Mouse (Mus musculus) embryonic facial prominence, embryonic 13.5 days (tissue): ENCODE measurements around the gene Tubb4b. TPM values are rescaled to one million over a fixed set of nuclear protein-coding genes. Genes with fewer than 3 reads are reported as not detected.
"Not testable (repeated sequence)": the region's sequence is repeated elsewhere in the genome, so short reads cannot be mapped to it uniquely, and the experiment has no call there.

Source experiments
- ATAC-seq: fragments of 200-750 bp; cut with Nextera tagmentation; 2 replicates; pipeline ENCODE4 v1.8.0; 2017; ENCODE audit warnings: low read depth; ENCODE audit not compliant: insufficient number of reproducible peaks, insufficient read depth, low FRiP score, low TSS enrichment
- H3K27ac ChIP-seq: fragments of 300-500 bp; sonication (generic); 2 replicates; pipeline ENCODE4 v1.5.1; 2015; ENCODE audit warnings: moderate library complexity, mild to moderate bottlenecking, inconsistent platforms
- H3K27me3 ChIP-seq: fragments of 300-500 bp; sonication (generic); 2 replicates; pipeline ENCODE4 v1.6.1; 2015; ENCODE audit warnings: mild to moderate bottlenecking, inconsistent platforms
- H3K36me3 ChIP-seq: fragments of 300-500 bp; sonication (generic); 2 replicates; pipeline ENCODE4 v1.6.1; 2015; ENCODE audit warnings: mild to moderate bottlenecking, inconsistent platforms
- H3K4me1 ChIP-seq: fragments of 300-500 bp; sonication (generic); 2 replicates; pipeline ENCODE4 v1.6.1; 2015; ENCODE audit warnings: inconsistent platforms
- H3K4me2 ChIP-seq: fragments of 300-500 bp; sonication (generic); 2 replicates; pipeline ENCODE4 v1.6.1; 2015; ENCODE audit warnings: moderate library complexity, mild to moderate bottlenecking, inconsistent platforms
- H3K4me3 ChIP-seq: fragments of 300-500 bp; sonication (generic); 2 replicates; pipeline ENCODE4 v1.5.1; 2015; ENCODE audit warnings: mild to moderate bottlenecking, inconsistent platforms
- H3K9ac ChIP-seq: fragments of 300-500 bp; sonication (generic); 2 replicates; pipeline ENCODE4 v1.6.1; 2015; ENCODE audit warnings: mild to moderate bottlenecking, inconsistent platforms
- H3K9me3 ChIP-seq: fragments of 300-500 bp; sonication (generic); 2 replicates; pipeline ENCODE4 v1.6.1; 2016; ENCODE audit warnings: inconsistent platforms
- WGBS: fragments of 180-500 bp; shearing (Covaris S2); methylation state at CpG from one replicate; pipeline ENCODE4 v1.1.7; 2015; ENCODE audit warnings: mixed read lengths; 5-methylcytosine and 5-hydroxymethylcytosine counted together
- polyA plus RNA-seq: library from polyadenylated mRNA; unstranded; fragments of >200 nt; fragmentation: Nextera tagmentation; extraction: Ambion mirVana; gene quantifications from 2 replicates; pipeline ENCODE4 v1.2.1, GENCODE M21; 2015

Tubb4b gene
- polyA plus RNA-seq, 1 experiment from 2014 or later = 438 TPM

DNA sequence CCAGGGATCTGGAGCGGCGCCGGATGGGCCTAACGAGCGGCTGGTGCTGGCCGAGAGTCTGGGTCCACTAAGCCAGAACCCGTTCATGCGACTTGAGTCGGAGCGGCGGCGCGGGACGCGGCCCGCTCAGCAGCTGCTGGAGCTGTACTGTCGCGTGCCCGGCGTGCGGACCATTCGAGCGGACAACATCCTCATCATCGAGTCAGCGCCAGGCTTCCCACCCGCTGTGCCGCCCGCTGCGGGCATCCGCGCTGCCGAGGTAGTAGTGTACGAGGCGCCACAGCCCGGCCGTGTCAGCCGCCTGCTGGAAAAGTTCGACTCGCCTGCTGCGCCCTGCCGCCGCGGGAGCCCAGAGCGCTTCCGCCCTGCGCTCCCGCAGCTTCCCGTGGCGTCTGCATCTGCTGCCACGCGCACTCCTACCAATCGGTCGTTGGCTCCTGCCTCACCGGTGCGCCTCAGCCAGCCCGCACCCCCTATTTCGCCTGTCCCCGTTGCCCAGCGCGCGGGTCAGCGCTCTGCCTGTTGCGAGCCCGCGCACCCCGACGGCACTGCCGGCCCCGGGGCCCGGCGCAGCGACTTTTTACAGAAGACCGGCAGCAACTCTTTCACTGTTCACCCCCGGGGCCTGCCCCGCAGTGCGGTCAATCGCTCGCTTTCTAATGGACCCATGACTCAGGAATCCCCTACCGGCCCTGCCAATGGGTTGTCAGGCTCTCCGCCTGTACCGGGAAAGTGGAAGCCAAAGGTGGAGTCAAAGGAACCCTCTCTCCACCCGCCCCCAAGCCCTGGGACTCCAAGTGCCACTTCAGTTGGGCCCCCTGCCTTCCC is 38.5 kb upstream of the Tubb4b start:
- ATAC-seq = no peak; the same call in 1 of the 2 replicates

DNA sequence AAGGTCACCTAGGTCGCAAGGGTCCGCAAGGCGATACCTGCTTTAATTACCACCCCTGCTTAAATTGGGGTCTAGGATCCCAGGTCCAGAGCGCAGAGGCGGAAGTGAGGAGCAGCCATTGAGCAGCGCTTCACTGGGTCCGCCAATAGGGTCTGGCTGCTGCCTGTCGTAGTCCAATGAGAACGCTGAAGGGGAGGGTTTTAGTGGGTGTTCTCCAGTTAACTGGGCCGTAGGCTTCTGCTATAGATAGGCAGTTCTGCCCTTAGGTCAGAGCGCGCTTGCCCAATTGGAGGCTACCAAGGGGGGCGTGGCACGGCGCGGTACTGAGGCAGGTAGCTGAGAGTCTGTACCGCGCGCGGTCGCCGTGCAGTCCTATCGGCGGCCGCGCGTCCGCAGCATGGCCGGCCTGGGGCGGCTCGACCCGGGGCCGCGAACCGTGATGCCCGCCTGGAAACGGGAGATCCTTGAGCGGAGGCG is 37.8 kb upstream of the Tubb4b start, which contains the start of gene Tprn:
Tprn (plus strand) TSS at position 328 of the 477 bp plus-strand sequence.
- peak; percentile 98 for ATAC-seq
- peak within 1 kb of the TSS; percentile 99 for H3K4me2 ChIP-seq
- peak within 1 kb of the TSS; percentile 77 for H3K9ac ChIP-seq
- no peak within 1 kb of the TSS; the same call in 1 of the 2 replicates for H3K27ac ChIP-seq
- 0 out of 2 replicates have a peak, but pooled peaks cover 3% of the 10 kb centered on the region for H3K36me3 ChIP-seq
- H3K9me3 ChIP-seq = no peaks in the 10 kb centered on the region
- WGBS = under 1% methylated on average over 39 of the region's 39 CpGs
- H3K4me3 ChIP-seq = peak within 1 kb of the TSS; percentile 79
- peaks cover 40% of the 10 kb centered on the region for H3K4me1 ChIP-seq
- peaks cover 21% of the 10 kb centered on the region for H3K27me3 ChIP-seq

More for the DNA sequence above, 38.5 kb upstream of the Tubb4b start:
- no peaks in the 10 kb centered on the region for H3K9me3 ChIP-seq
- no peak overlapping the region; the same call in 1 of the 2 replicates for H3K27ac ChIP-seq
- peaks cover 40% of the 10 kb centered on the region for H3K4me1 ChIP-seq
- peak overlapping the region; percentile 79 for H3K4me3 ChIP-seq
- peaks cover 21% of the 10 kb centered on the region for H3K27me3 ChIP-seq
- peak overlapping the region; percentile 99 for H3K4me2 ChIP-seq
- 0 out of 2 replicates have a peak, but pooled peaks cover 10% of the 10 kb centered on the region for H3K36me3 ChIP-seq
- WGBS = under 1% methylated on average over 82 of the region's 82 CpGs
- peak overlapping the region; percentile 77 for H3K9ac ChIP-seq

DNA sequence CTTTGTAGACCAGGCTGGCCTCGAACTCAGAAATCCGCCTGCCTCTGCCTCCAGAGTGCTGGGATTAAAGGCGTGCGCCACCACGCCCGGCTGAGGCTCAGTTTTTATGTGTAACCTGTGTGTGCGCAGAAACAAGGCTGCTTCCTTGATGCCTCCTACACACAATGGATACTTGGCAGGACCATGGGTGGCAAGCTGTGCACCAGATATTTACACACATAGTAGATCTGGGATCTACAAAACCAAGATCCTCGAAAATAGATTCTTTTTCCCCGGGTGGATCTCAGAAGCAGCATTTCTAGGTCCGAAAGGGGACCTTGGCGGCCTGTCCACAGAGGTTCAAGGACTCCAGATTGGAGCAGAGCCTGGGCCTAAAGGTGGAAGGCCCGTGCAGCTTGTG is 37.4 kb upstream of the Tubb4b start:
- no peak overlapping the region for H3K27ac ChIP-seq
- peak overlapping the region; percentile 99 for H3K4me2 ChIP-seq
- no peaks in the 10 kb centered on the region for H3K36me3 ChIP-seq
- H3K9ac ChIP-seq = peak overlapping the region; percentile 77
- peak overlapping the region; percentile 79 for H3K4me3 ChIP-seq
- H3K27me3 ChIP-seq = peaks cover 21% of the 10 kb centered on the region
- ATAC-seq = no peak
- peaks cover 41% of the 10 kb centered on the region for H3K4me1 ChIP-seq
- 50% methylated on average over 12 of the region's 12 CpGs for WGBS
- no peaks in the 10 kb centered on the region for H3K9me3 ChIP-seq

DNA sequence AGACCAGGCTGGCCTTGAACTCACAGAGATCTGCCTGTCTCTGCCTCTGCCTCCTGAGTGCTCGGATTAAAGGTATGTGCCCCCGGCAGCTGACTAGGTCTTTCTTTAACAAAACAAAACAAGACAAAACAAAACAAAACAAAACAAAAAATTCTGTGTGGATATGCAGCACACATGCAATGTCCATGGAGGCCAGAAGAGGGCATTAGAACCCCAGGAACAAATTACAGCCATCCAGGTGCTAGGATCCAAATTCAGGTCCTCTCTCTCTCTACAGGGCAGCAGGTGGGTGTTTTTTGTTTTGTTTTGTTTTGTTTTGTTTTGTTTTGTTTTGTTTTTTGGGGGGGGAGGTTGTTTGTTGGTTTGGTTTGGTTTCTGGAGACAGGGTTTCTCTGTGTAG is 34.4 kb upstream of the Tubb4b start:
- H3K27ac ChIP-seq = no peak overlapping the region
- WGBS = 55% methylated on average over 2 of the region's 2 CpGs
- H3K4me3 ChIP-seq = no peak overlapping the region
- ATAC-seq = no peak
- no peak overlapping the region for H3K4me2 ChIP-seq
- H3K4me1 ChIP-seq = peaks cover 27% of the 10 kb centered on the region
- H3K9me3 ChIP-seq = no peaks in the 10 kb centered on the region
- H3K36me3 ChIP-seq = no peaks in the 10 kb centered on the region
- no peak overlapping the region for H3K9ac ChIP-seq
- H3K27me3 ChIP-seq = peaks cover 11% of the 10 kb centered on the region

DNA sequence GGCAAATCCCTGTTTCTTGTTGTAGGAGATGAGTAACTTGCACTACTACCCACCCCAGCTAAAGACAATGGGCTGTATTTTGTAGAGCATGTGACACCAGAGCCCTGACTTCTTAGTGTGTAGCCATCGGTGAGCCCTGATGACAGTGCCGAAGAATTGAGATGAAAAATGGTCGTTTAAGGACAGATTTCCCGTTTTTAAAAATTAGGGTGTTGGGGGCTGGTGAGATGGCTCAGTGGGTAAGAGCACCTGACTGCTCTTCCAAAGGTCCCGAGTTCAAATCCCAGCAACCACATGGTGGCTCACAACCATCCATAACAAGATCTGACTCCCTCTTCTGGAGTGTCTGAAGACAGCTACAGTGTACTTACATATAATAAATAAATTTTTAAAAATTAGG is 32.7 kb upstream of the Tubb4b start:
- H3K27me3 ChIP-seq, H3K4me2 ChIP-seq, ATAC-seq, H3K27ac ChIP-seq, H3K9ac ChIP-seq, H3K4me3 ChIP-seq, H3K9me3 ChIP-seq, H3K36me3 ChIP-seq: not testable (repeated sequence)
- WGBS = 84% methylated on average over 5 of the region's 5 CpGs
- peaks cover 17% of the 10 kb centered on the region for H3K4me1 ChIP-seq

DNA sequence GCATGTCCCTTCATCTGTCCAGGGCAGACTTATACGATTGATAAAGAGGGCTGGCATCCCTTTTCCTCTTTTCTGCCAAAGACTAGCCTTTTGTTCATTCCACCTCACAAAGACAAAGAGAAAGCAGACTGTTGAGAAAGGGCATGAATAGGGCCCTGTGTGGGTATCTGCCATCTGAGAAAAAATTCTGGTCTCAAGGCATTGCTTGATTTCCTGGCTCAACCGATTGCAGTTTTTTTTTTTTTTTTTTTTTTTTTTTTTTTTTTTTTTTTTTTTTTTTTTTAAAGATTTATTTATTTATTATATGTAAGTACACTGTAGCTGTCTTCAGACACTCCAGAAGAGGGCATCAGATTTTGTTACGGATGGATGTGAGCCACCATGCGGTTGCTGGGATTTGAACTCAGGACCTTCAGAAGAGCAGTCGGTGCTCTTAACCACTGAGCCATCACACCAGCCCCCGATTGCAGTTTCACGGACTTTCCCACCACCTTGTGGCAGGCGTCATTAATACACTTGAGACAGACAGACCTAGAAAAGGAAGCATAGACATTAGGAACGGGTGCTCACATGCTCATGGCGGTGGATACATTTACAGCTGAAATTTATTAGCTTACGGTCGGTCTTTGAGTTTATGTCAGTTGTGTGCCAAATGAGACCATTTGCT is 32.1 kb upstream of the Tubb4b start:
- peaks cover 14% of the 10 kb centered on the region for H3K36me3 ChIP-seq
- H3K4me1 ChIP-seq = peaks cover 17% of the 10 kb centered on the region
- H3K4me2 ChIP-seq = peak overlapping the region; percentile 97
- WGBS = 58% methylated on average over 12 of the region's 12 CpGs
- peak overlapping the region; percentile 99 for H3K4me3 ChIP-seq
- not testable (repeated sequence) for H3K27me3 ChIP-seq, ATAC-seq, H3K27ac ChIP-seq, H3K9me3 ChIP-seq
- H3K9ac ChIP-seq = peak overlapping the region; percentile 88

DNA sequence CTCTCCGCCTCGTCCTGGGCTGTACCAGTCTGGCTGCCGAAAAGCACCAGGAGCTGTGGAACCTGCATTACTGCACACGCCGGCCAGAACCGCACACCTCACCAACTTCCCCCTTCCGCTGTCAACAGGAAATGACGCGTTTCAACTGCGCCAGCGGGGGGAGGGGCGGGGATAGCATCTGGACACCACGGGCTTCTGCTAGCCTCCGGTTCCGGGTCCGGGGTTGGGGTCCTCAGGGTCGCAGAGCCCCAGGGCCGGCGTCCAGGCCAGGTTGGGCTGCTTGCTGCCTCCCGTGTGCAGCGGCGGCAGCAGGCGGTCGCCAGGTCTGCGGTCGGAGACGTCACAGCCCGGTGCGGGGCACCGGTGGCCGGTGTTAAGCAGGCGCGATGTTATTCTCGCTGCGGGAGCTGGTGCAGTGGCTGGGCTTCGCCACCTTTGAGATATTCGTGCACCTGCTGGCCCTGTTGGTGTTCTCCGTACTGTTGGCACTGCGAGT is 30.8 kb upstream of the Tubb4b start, which contains the start of gene Tmem203:
Tmem203 (plus strand) TSS at position 156 of the 496 bp plus-strand sequence.
- Histone ChIP-seq H3K4me3 (peak within 1 kb of the TSS; percentile 99), H3K9ac (peak within 1 kb of the TSS; percentile 88), H3K9me3 (no peaks in the 10 kb centered on the region), H3K27ac (peak within 1 kb of the TSS; percentile 78), H3K4me2 (peak within 1 kb of the TSS; percentile 97), H3K4me1 (peaks cover 17% of the 10 kb centered on the region), H3K27me3 (no peaks in the 10 kb centered on the region), H3K36me3 (peaks cover 26% of the 10 kb centered on the region)
- ATAC-seq = peak; percentile 76
- under 1% methylated on average over 39 of the region's 39 CpGs for WGBS

DNA sequence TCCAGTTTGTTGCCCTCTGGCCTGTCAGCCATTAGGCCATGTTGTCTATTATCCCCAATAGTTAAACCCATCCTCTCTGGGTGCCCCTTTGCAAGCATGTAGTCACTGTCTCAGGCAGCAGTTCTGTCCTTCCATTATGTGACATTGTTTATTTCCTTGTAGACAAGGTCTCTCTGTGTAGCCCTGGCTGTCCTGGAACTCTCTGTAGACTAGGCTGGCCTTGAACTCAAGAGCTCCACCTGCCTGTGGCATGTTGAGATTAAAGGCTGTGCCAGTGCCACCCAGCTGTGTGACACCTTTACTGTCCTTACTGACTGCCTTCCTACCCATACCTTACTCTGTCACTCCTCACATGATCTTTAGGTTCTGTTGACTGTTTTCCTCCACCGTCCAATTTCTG is 27.8 kb upstream of the Tubb4b start:
- H3K9ac ChIP-seq = no peak overlapping the region
- no peak overlapping the region for H3K4me3 ChIP-seq
- 79% methylated on average over 1 of the region's 1 CpGs for WGBS
- peaks cover 56% of the 10 kb centered on the region for H3K36me3 ChIP-seq
- no peak for ATAC-seq
- no peaks in the 10 kb centered on the region for H3K27me3 ChIP-seq
- peaks cover 17% of the 10 kb centered on the region for H3K4me1 ChIP-seq
- no peak overlapping the region for H3K4me2 ChIP-seq
- H3K27ac ChIP-seq = no peak overlapping the region
- no peaks in the 10 kb centered on the region for H3K9me3 ChIP-seq

DNA sequence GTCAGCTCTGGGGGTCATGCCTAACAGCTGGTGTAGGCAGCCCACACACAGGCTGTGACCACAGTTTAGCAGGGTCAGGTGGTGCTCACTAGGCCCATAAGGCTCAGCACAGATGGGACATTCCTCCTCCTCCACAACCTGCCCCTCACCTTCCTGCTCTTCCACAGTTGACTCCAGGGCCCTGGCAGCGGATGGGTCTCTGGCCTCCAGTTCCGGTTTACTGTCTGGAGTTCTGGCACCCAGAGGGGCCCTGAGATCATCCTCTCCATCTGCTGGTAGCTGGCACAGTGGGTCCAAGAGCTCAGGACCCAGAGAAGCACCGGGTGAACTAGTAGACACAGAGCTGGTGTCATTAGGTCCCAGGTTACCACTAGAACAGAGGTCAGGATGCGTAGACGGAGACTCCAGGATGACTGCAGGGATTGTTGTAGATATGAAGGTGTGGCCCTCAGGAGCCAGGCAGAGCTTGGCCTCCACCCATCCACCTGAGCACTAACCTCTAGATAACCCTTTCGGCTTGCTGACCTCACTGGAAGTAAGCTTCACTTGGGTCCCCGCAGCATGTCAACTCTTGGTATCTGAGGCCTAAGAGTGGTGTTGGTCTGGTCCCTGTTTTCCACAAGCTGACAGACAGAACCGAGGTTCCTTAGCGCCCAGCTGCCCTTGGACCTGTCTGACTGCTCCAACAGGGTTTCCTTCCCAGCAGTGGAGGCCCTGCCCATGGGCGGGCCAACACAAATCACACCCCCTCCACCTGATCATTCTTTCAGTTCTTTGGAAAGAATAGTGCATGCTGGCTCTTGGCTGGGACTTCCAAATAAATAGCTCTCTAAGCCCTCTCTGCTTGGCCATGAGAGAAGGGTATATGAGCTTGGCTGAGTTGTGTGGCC is 21.9 kb upstream of the Tubb4b start, which contains the start of gene AL732309.1:
AL732309.1 (minus strand) TSS at position 681 of the 890 bp plus-strand sequence.
- no peak for ATAC-seq
- peaks cover 12% of the 10 kb centered on the region for H3K4me1 ChIP-seq
- no peak within 1 kb of the TSS for H3K4me2 ChIP-seq
- no peak within 1 kb of the TSS for H3K9ac ChIP-seq
- H3K27me3 ChIP-seq = peaks cover 28% of the 10 kb centered on the region
- 86% methylated on average over 10 of the region's 10 CpGs for WGBS
- no peak within 1 kb of the TSS for H3K4me3 ChIP-seq
- no peak within 1 kb of the TSS for H3K27ac ChIP-seq
- H3K9me3 ChIP-seq = no peaks in the 10 kb centered on the region
- peaks cover 57% of the 10 kb centered on the region for H3K36me3 ChIP-seq

DNA sequence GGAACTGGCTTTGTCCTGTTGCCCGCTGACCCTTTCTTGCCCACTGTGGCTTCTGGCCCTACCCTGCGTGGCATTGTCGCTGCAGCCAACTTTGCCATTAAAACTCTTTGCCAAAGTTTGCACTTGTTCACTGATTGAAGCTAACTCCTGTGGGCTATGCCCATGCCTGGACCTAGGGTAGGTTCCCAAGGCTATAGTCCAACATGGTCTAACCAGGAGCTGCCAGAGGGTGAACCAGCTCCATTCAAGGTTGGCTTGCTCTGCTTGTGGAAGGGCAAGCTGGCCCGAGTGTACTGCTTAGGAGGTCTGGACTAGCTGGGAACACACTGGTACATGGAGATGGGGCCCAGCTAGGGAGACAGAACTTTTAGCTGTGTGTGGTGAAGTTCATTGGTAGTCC is 19.6 kb upstream of the Tubb4b start:
- Histone ChIP-seq H3K27ac (no peak overlapping the region), H3K4me3 (no peak overlapping the region), H3K36me3 (peaks cover 35% of the 10 kb centered on the region), H3K9me3 (no peaks in the 10 kb centered on the region), H3K4me2 (no peak overlapping the region), H3K9ac (no peak overlapping the region), H3K4me1 (peaks cover 28% of the 10 kb centered on the region), H3K27me3 (peaks cover 34% of the 10 kb centered on the region)
- no peak for ATAC-seq
- 87% methylated on average over 4 of the region's 4 CpGs for WGBS

DNA sequence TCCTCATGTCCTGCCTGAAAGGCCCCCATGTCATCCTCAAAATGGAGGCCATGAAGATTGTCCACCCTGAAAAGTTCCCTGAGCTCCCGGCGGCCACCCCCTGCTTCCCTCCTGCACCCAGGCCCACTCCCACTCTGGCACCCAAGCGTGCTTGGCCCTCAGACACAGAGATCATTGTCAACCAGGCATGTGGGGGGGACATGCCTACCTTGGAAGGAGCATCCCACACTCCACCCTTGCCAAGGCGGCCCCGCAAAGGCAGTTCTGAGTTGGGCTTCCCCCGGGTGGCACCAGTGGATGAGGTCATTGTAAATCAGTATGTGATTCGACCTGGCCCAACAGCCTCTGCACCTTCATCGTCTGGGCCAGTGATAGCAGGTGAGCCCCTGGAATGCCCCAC is 18.8 kb upstream of the Tubb4b start:
- peaks cover 34% of the 10 kb centered on the region for H3K27me3 ChIP-seq
- H3K27ac ChIP-seq = no peak overlapping the region
- H3K9me3 ChIP-seq = no peaks in the 10 kb centered on the region
- WGBS = 80% methylated on average over 8 of the region's 8 CpGs
- peaks cover 28% of the 10 kb centered on the region for H3K4me1 ChIP-seq
- H3K36me3 ChIP-seq = peaks cover 26% of the 10 kb centered on the region
- peak overlapping the region; percentile 93 for H3K4me2 ChIP-seq
- H3K9ac ChIP-seq = no peak overlapping the region
- ATAC-seq = no peak
- no peak overlapping the region for H3K4me3 ChIP-seq
